Mouse (Mus musculus) lung, postnatal 14 days (tissue): ENCODE data around the gene Eci2.
"Not testable (repeated sequence)": the region's sequence is repeated elsewhere in the genome, so short reads cannot be mapped to it uniquely, and the experiment has no call there.

Experiments used
- DNase-seq: peaks from one replicate; pipeline ENCODE4 v3.0.0; 2021

Eci2 gene

DNA sequence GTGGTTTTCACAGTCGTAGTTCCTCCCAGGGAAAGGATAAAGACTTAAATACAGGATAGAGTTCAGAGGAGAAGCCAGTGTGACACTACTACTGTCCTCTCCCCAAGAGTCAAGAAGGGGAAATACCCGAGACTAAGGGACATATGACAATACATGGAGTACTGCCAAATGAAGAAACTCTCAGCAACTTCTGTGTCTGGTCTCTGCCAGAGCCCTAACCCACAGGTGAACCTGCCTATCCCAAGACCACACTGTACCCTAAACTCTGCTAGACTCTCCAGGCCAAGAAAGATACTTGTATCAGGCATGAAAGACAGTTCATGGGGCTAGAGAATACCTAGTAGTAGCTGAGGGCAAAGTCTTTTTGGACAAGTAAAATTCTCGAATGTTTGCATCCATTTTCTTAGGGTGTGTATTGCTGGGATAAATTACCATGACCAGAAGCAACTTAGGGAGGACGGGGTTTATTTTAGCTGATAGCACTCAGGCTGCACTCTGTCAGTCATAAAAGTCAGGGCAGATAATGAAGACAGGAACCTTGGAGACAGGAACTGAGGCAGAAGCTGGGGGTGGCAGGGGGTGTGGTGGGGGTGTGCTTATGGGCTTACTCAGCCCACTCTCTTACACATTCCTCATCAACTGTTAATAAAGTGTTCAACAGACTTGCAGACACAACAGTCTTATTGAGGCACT lies 35.2 kb downstream of the Eci2 start:
- no peak for DNase-seq

DNA sequence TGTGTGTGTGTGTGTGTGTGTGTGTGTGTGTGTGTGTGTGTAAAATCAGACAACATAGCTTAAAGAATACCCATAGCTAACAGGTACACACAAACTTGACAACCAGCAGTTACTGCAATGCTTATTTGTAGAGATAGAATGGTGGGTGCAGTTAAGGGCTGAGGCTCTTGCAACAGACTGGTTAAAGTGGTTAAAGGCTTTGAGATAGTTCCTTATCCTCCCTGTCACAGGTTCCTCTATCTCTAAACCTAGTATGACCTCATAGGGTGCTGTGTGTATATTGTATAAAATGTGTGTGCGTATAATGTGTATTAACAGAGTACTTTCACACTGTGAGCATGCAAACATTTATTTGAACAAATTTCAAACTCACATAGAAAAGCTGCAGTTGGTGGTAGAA lies 43.4 kb downstream of the Eci2 start:
- not testable (repeated sequence) for DNase-seq

DNA sequence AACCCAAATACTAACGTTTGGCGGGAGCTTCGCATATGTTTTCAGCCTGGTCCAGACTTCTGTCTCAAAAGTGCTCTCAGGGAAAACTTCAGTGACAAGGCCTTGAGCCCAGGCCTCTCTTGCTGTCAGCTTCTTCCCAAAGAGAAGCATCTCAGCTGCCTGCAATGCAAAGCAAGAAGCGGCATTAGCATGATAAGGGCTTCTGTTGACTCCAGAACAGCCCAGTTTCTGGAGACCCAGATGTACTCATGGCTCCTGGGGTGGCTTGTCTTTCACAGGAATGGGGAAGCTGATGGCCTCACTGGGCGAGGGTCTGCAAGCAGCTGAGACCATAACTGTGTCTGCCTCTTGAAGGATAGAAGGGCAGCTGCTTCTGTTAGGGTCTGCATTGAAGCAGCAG lies 48.3 kb downstream of the Eci2 start:
- DNase-seq = not testable (repeated sequence)

DNA sequence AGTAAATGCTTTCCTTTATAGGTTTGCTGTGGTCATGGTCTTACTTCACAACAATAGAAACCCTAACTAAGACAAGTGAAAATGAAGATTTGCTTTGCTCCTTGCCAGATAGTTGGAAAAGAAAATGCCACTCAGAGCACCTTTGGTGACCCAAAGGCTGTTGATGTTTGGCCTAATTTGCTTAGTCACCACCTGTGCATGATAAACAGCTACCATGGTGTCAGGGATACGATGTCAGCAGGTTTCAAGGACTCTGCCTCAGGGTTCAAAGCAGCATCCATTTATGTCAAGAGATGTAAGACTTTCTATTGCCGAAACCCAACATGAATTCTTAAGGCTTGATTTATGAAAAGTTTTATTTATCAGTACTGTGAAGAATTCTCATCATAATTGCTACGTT lies 49.5 kb downstream of the Eci2 start:
- DNase-seq = no peak

DNA sequence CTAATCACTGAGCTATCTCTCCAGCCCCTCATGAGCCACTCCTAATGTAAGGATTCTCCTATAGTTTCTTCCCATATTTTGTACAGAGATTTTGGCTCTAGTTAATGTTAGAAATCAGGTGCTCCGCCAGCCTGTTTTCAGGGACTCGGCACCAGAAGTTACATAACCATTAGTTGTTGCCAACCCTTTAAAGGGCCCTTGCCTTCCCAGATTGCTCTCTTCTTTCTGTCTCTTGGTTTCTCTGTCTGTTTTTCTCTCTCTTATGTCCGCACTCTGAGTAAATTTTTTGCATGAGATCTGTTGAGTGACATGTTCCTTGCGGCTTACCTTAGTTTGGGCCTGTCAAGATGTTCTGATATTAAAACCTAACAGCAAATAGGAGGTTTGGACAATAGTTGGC lies 50.8 kb downstream of the Eci2 start:
- no peak for DNase-seq

DNA sequence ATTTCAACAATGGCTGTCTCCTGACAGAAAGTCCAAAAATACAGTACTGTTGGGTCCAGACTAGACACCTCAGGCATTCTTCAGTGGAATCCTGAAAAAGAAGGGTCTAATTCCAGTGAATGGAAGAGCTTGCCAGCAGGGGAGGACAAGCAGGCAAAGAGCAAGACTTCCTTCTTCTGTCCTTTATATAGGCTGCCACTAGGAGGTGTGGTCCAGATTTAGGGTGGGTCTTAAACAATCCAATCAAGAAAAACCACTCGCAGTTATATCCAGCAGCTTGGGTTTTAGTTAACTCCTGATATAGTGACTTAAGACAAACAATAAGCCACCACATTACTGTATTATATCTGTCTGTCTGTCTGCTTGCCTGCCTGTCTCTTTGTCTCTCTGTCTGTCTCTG lies 53.1 kb downstream of the Eci2 start:
- no peak for DNase-seq

DNA sequence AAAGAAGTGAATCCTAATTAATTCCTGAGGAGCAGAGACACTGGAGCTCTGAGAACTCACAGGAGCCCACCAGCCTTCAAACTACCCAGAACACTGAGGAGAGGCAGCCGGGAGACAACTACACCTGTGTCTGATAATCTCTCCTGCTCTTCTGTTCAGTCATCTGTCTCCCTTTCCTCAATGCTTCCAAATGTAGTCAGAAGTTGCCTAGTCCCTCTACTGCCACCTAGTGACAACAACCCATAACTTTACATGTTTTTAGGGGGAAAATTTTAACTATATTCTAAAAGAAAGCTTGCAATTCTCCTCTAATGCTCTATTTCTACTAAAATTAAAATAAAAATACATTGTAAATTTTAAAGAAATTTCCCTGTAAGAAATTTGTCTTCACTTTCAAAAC lies 53.7 kb downstream of the Eci2 start:
- no peak for DNase-seq

DNA sequence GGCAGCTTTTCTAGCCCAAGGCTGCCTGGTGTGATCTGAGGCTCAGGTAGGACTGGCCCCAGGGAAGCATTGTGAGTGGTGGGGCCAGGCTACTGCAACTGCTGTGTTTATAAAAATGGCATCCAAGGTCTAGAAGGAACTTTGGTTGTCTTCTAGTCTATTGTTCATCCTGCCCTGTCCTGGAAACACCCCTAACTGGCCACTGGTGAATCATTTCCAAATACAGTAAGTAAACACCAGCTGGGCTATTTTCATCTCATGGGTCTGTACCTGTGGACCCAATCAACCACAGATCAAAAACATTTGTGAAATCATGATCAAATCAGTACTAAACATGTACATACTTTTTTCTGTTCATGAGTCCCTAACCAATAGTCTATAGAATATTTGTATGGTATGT lies 54.4 kb downstream of the Eci2 start:
- DNase-seq = not testable (repeated sequence)

DNA sequence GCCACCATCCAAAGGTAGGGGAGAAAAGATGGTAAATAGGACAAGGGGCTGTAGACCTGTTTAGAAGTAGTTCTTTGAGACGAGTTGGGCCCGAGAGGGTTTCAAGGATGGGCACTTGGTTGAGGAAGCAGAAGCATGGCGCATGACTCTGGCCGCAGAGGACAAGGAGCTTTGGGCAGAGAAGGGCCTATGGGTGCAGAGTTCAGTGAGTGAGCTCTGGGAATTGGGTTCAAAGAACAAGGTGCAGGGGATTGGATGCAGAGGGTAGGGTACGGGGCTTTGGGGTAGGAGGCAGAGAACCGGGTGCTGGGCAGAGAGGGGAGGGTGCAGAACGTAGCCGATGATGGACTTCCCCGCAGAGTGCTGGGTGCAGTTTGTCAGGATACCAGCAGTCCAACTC lies 61.2 kb downstream of the Eci2 start:
- DNase-seq = not testable (repeated sequence)

DNA sequence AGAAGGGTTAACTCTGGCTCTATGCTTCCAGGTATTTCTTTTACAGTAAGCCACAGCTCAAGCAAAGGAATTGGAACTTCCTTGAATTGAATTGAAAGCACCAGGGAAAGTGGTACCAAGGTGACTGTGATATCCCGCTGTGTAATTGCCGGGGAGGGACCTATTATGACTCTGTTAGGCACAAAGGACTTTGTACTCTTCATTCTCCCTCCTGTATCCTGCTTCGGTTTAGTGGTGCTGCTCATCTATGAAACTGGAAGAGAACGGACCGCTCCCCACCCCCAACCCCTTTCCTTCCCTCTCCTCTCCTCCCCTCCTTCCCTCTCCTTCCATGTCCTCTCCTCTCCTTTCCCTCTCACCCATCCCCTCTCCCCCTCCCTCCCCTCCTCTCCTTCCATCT lies 62.0 kb downstream of the Eci2 start:
- DNase-seq = no peak

DNA sequence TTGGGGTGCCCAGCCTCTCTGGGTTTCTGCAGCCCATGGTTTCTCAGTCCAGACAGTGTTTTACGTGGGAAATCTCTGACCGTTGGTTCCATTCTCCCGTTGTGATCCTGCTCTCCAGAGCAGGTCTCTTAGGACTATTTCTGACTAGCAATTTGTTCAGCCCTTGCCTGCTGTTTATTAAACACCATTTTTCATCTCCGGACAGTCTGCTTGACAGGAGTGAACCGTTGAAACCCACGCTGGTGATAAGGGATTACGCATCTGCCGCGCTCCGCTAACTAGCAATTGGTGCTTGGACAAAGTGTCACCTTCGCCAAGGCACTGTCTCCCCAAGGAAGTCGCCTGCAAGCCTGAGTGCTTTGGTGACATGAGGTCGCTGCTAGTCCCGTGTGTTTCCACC lies 62.5 kb downstream of the Eci2 start:
- no peak for DNase-seq

DNA sequence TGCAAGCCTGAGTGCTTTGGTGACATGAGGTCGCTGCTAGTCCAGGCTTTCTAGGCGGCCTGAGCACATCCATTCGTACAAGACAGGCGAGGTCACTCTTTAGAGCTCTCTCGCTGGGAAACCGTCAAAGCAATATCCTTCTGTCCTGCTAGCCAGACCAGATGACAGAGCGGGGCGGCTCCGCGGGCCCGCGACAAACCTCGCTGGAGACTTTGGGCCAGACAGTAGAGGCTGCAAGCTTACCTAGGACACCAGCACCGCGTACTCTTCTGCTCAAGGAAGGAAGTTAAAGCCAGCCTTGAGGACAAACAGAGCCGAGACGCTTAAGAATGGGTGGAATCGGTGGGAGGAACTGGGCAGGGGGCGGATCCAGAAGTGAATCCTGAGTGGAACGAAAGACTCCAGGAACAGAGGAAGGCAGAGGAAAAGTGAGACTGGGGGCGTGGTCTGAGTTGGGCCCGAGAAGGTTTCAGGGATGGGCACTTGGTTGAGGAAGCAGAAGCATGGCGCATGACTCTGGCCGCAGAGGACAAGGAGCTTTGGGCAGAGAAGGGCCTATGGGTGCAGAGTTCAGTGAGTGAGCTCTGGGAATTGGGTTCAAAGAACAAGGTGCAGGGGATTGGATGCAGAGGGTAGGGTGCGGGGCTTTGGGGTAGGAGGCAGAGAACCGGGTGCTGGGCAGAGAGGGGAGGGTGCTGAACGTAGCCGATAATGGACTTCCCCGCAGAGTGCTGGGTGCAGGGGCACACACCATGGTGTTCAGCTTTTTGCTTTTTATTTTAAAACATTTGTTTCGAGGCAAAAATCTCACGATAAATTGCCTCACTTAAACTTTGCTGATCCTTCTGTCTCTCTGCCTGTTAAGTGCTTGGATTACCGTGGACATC lies 63.1 kb downstream of the Eci2 start, which contains the start of gene Eci3:
TSS of gene Eci3 (minus strand) at position 300 of the 887 bp plus-strand sequence.
- peak; percentile 39 for DNase-seq

DNA sequence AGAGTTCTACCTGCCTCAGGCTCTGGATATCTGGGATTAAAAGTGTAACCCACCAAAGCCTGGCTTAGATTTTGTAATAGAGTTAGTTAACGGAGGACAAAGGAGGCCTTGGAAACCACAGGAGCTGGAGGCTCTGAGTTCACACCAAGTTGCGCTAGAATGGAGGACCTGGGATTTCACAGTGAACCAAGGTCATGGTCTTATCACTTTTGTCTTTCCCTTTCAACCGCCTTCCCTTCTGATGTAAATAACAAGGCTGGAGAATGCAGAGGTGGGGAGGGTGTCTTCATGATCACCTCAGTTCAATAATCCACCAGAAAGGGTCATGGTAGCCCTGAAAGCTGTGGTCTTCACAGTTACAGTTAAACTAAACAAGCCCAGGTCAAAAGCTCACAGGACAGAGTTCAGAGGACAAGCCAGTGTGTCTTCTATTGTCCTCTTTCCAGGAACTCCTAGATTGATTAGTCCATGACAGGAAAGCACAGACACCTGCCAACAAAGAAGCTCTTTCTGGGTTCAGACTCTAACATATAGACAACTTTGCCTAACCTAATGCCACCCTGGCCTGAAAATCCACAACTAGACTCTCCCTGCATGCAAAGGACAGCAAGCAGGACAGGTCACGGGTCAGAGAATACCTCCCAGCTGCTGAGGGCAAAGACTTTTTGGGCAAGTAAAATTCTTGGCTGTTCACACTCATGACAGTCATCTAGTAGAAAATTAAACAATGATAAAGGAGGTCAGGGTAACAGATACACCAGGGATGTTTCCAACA lies 65.7 kb downstream of the Eci2 start:
- no peak for DNase-seq

DNA sequence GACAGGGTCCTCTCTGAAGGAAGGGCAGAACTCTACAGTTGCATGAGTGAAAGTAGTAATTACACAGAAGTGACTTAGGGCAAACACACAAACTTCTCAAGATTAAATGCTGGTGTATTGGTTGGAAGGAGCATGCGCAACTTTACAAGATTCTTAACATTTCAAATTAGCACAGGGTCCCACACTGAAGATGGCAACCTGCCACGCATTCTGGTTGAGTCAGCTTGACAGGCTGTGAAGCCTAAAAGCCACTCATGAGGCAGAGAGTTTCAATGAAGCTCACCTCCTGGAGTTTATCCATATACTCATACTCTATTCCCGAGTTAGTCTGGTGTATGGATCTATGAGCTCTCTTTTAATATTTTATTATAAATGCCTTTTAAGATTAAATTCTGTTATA lies 68.7 kb downstream of the Eci2 start:
- DNase-seq = not testable (repeated sequence)

DNA sequence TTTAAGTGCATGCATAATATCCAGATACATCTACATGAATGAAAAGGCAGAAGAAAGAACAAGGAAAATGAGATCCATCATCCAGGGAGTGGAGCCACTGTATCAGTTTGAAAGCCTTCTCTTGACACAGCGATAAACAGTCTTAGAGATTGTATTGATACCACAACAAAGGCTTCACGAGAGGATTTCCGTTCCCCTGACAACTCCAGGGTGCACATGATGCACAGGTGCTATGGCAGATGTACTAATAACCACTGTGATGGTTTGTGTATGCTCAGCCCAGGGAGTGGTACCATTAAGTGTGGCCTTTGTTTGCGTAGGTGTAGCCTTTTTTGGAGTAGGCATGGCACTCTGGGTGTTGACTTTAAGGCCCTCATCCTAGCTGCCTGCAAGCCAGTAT lies 70.0 kb downstream of the Eci2 start:
- DNase-seq = no peak

DNA sequence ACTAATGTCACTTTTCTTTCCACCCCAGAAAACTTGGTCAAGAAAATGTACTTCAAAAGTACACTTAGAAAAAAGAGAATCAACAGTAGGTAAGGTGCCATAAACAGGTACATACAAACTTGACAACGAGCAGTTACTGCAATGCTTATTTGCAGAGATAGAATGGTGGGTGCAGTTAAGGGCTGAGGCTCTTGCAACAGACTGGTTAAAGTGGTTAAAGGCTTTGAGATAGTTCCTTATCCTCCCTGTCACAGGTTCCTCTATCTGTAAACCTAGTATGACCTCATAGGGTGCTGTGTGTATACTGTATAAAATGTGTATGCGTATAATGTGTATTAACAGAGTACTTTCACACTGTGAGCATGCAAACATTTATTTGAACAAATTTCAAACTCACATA lies 75.5 kb downstream of the Eci2 start:
- not testable (repeated sequence) for DNase-seq

DNA sequence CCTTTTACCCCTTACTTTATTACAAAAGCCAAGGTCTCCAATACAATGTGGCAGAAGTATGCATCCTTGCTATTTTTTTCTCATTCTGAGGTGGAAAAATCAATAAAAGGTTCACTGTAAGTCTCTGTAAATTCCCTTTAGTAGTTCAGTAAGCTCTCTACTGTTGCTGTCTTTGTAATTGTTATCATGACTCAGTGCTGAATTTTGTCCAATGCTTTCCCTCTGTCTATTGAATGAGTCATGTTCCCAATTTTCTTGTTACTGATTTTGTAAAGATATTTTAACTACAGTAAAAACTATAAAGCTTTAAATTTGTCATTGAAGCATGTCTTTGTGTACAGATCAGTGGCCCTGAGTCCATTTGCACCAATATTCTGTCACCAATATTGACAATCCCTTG lies 84.5 kb downstream of the Eci2 start:
- no peak for DNase-seq

DNA sequence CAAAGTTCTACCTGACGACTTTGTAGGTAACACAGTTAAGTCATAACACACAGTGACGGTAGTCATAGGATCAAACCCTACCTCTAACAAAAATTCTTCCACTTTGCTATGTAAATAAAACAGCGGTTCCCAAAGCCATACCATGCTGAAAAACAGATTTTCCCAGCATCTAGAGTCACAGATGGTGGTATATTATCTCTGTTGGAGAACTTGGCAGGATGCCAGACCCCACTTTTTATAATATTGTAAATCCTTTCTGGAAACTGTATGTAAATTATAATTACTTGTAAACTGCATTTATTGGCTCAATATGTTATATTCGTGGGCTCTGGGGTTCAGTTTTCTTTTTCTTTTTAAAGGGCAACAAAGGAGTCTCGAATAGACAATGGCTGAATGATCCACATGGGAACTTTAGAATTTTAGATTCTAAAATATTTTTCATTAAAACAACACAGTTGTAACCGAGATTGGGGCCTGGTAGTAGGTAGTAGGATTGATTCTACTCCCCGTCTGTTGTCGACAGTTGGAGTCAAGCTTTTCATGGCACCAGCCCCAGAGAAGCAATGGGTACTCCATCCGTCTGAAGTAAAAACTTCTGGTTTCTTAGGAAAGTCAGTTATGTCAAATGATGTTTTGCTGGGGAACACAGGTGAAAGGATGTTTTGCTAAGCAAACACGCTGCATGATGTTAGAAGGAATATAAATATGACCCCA lies 91.8 kb downstream of the Eci2 start:
- no peak for DNase-seq
